15 mouse cellular contexts compared by ENCODE assay signal in genomic region chr1:146657214-146657613, GRCm38 (mm10).
DNase-seq lines count a peak whose midpoint lies in the region; ATAC-seq and TF ChIP-seq lines count a peak whose summit lies in the region.
"Had no signal": no experiment of that assay in that cellular context is flagged by ENCODE, and none has a peak within 500 bp of the region (broad histone marks: within the 10 kb centered on the region; RNA-seq: fewer than 3 reads in every experiment).

No protein-coding gene starts in this region.

- no peak overlapping the region for H3K4me3 ChIP-seq in forebrain, embryonic 13.5 days
- no peak overlapping the region for H3K4me3 ChIP-seq in forebrain, embryonic 10.5 days
- H3K4me3 ChIP-seq in kidney, embryonic 16.5 days (ENCODE audit: low read length): no peak overlapping the region
- H3K4me3 ChIP-seq: hindbrain, embryonic 12.5 days; limb, embryonic 15.5 days; neural tube, embryonic 15.5 days had no signal

- no peak for TF ChIP-seq POLR2A in brain, embryonic 14.5 days (IDR thresholded peaks at IDR 0.05; ENCODE audit: borderline replicate concordance, extremely low read depth, insufficient read depth, insufficient read length, poor library complexity, severe bottlenecking)

- peak; percentile 84 for ATAC-seq in forebrain, embryonic 13.5 days
- ATAC-seq in kidney, embryonic 16.5 days (ENCODE audit: low FRiP score, low TSS enrichment): no peak

- H3K36me3 ChIP-seq in forebrain, embryonic 13.5 days (ENCODE audit: poor library complexity, severe bottlenecking): no peaks in the 10 kb centered on the region
- no peaks in the 10 kb centered on the region for H3K36me3 ChIP-seq in forebrain, embryonic 10.5 days (replicated peaks)
- H3K36me3 ChIP-seq in kidney, embryonic 16.5 days (ENCODE audit: insufficient read depth, low read length): no peaks in the 10 kb centered on the region
- H3K36me3 ChIP-seq: hindbrain, embryonic 12.5 days; limb, embryonic 15.5 days; neural tube, embryonic 15.5 days had no signal

- WGBS in forebrain, embryonic 13.5 days: 47% methylated on average over 4 of the region's 4 CpGs
- 87% methylated on average over 4 of the region's 4 CpGs for WGBS in forebrain, embryonic 10.5 days
- WGBS in kidney, embryonic 16.5 days: 93% methylated on average over 4 of the region's 4 CpGs

- no peak for DNase-seq in forebrain, embryonic 10.5 days (ENCODE audit: extremely low spot score, low spot score)
- peak; percentile 89 for DNase-seq in brain, embryonic 14.5 days (ENCODE audit: low read depth)
- DNase-seq in cerebellum, postnatal 36 days: peak; percentile 11 to 54
- DNase-seq in layer of hippocampus, adult 9-11 months: peak; percentile 51
- DNase-seq in right cerebral cortex, adult 18-20 months: no peak
- DNase-seq in thymus, postnatal 0 days (ENCODE audit: low spot score): no peak
- DNase-seq: adrenal gland, postnatal 25 days; B cell, adult 2 months; kidney, adult 11 months; lung, adult 18-20 months had no signal

- no peak overlapping the region for H3K9ac ChIP-seq in forebrain, embryonic 13.5 days
- no peak overlapping the region for H3K9ac ChIP-seq in kidney, embryonic 16.5 days (replicated peaks; ENCODE audit: low read length)
- H3K9ac ChIP-seq: hindbrain, embryonic 12.5 days; limb, embryonic 15.5 days; neural tube, embryonic 15.5 days had no signal

- no peak overlapping the region for H3K4me2 ChIP-seq in forebrain, embryonic 13.5 days
- no peak overlapping the region for H3K4me2 ChIP-seq in kidney, embryonic 16.5 days (replicated peaks; ENCODE audit: low read depth, low read length)
- H3K4me2 ChIP-seq: hindbrain, embryonic 12.5 days; limb, embryonic 15.5 days; neural tube, embryonic 15.5 days had no signal

- H3K4me1 ChIP-seq in forebrain, embryonic 13.5 days: no peaks in the 10 kb centered on the region
- H3K4me1 ChIP-seq in forebrain, embryonic 10.5 days: no peaks in the 10 kb centered on the region
- H3K4me1 ChIP-seq in kidney, embryonic 16.5 days (ENCODE audit: insufficient read depth, low read length): no peaks in the 10 kb centered on the region
- H3K4me1 ChIP-seq: hindbrain, embryonic 12.5 days; limb, embryonic 15.5 days; neural tube, embryonic 15.5 days had no signal

- no peak overlapping the region for H3K27ac ChIP-seq in forebrain, embryonic 13.5 days
- no peak overlapping the region for H3K27ac ChIP-seq in forebrain, embryonic 10.5 days
- no peak overlapping the region for H3K27ac ChIP-seq in kidney, embryonic 16.5 days (ENCODE audit: low read length)
- H3K27ac ChIP-seq: hindbrain, embryonic 12.5 days; limb, embryonic 15.5 days; neural tube, embryonic 15.5 days had no signal

- no peak for TF ChIP-seq CTCF in brain, embryonic 14.5 days (IDR thresholded peaks at IDR 0.05; ENCODE audit: borderline replicate concordance, extremely low read depth, insufficient read depth, insufficient read length)

- H3K9me3 ChIP-seq in forebrain, embryonic 13.5 days (replicated peaks): no peaks in the 10 kb centered on the region
- H3K9me3 ChIP-seq in forebrain, embryonic 10.5 days: no peaks in the 10 kb centered on the region
- H3K9me3 ChIP-seq in kidney, embryonic 16.5 days (ENCODE audit: low read length): no peaks in the 10 kb centered on the region
- H3K9me3 ChIP-seq: hindbrain, embryonic 12.5 days; limb, embryonic 15.5 days; neural tube, embryonic 15.5 days had no signal

- H3K27me3 ChIP-seq in forebrain, embryonic 13.5 days: no peaks in the 10 kb centered on the region
- no peaks in the 10 kb centered on the region for H3K27me3 ChIP-seq in forebrain, embryonic 10.5 days (ENCODE audit: poor library complexity, severe bottlenecking)
- H3K27me3 ChIP-seq in kidney, embryonic 16.5 days (ENCODE audit: insufficient read depth, low read length): no peaks in the 10 kb centered on the region
- H3K27me3 ChIP-seq: hindbrain, embryonic 12.5 days; limb, embryonic 15.5 days; neural tube, embryonic 15.5 days had no signal

Comparison
In these comparisons a context has a peak if more than half of its experiments do, and no peak if none do; other contexts are left out.
1. DNase-seq: peak in brain, embryonic 14.5 days (single experiment), cerebellum, postnatal 36 days (2 of 2) and layer of hippocampus, adult 9-11 months (single experiment); none in forebrain, embryonic 10.5 days (single experiment), right cerebral cortex, adult 18-20 months (single experiment) and thymus, postnatal 0 days (single experiment).